8 mouse cellular contexts compared by ENCODE assay signal in the genomic region with DNA sequence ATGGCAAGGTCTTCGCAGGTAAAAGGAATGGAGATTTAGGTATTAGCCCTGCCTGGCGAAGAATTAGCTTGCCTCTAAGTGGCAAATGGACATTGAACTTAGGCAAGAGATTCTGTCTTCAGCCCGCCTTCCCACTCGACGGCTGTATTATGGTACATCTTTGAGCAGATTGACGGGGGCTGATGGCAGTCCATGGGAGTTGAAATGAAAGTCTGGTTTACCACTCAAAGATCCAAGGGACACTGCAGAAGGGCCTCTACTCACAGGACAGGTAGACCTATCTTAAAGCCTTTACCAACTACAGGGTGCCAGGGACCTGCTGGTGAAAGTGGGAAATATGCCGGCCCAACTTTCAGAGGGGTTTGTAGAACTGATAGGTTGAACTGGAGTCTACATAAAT. TPM values are rescaled to one million over a fixed set of nuclear protein-coding genes. Genes with fewer than 3 reads are reported as not detected.
DNase-seq lines count a peak whose midpoint lies in the region; ATAC-seq and TF ChIP-seq lines count a peak whose summit lies in the region.

No protein-coding gene starts in this region.

- no peaks in the 10 kb centered on the region for H3K9me3 ChIP-seq in forebrain, embryonic 13.5 days (replicated peaks)
- no peaks in the 10 kb centered on the region for H3K9me3 ChIP-seq in liver, embryonic 15.5 days (replicated peaks)

- H3ac ChIP-seq in C2C12 (ENCODE audit: control insufficient read depth, insufficient read length, low read depth): peak overlapping the region; percentile 99

- peaks cover 52% of the 10 kb centered on the region for H3K79me3 ChIP-seq in C2C12 (ENCODE audit: low read depth)

- H3K4me1 ChIP-seq in forebrain, embryonic 13.5 days: peaks cover 23% of the 10 kb centered on the region
- H3K4me1 ChIP-seq in liver, embryonic 15.5 days (replicated peaks): peaks cover 27% of the 10 kb centered on the region

- H3K36me3 ChIP-seq in C2C12 (ENCODE audit: control insufficient read depth, insufficient read depth): peaks cover 23% of the 10 kb centered on the region
- peaks cover 28% of the 10 kb centered on the region for H3K36me3 ChIP-seq in forebrain, embryonic 13.5 days (ENCODE audit: poor library complexity, severe bottlenecking)
- peaks cover 21% of the 10 kb centered on the region for H3K36me3 ChIP-seq in liver, embryonic 15.5 days (replicated peaks)

- H3K4me3 ChIP-seq in C2C12 (ENCODE audit: insufficient read depth, poor library complexity, severe bottlenecking): peak overlapping the region; percentile 89
- peak overlapping the region; percentile 86 for H3K4me3 ChIP-seq in forebrain, embryonic 13.5 days
- peak overlapping the region; percentile 76 for H3K4me3 ChIP-seq in liver, embryonic 15.5 days (replicated peaks)

- H3K27ac ChIP-seq in forebrain, embryonic 13.5 days: peak overlapping the region; percentile 91; the same call in 1 of the 2 replicates
- H3K27ac ChIP-seq in liver, embryonic 15.5 days (replicated peaks): peak overlapping the region; percentile 85

- no peak for TF ChIP-seq CTCF in C2C12 (IDR thresholded peaks at IDR 0.05; ENCODE audit: control insufficient read depth, insufficient read depth, insufficient read length)

- 18% methylated on average over 7 of the region's 7 CpGs for WGBS in forebrain, embryonic 13.5 days
- 15% methylated on average over 7 of the region's 7 CpGs for WGBS in liver, embryonic 15.5 days (ENCODE audit: insufficient replicate concordance)

- H3K79me2 ChIP-seq in C2C12 (ENCODE audit: control insufficient read depth, insufficient read depth): peaks cover 56% of the 10 kb centered on the region

- H3K4me2 ChIP-seq in forebrain, embryonic 13.5 days: peak overlapping the region; percentile 94
- H3K4me2 ChIP-seq in liver, embryonic 15.5 days: peak overlapping the region; percentile 82

- H3K9ac ChIP-seq in forebrain, embryonic 13.5 days: peak overlapping the region; percentile 86
- peak overlapping the region; percentile 82 for H3K9ac ChIP-seq in liver, embryonic 15.5 days

- ATAC-seq in forebrain, embryonic 13.5 days: no peak
- no peak for ATAC-seq in liver, embryonic 15.5 days (ENCODE audit: insufficient read depth)

- no peaks in the 10 kb centered on the region for H3K27me3 ChIP-seq in C2C12 (ENCODE audit: control insufficient read depth, insufficient read depth, insufficient read length)
- no peaks in the 10 kb centered on the region for H3K27me3 ChIP-seq in forebrain, embryonic 13.5 days
- H3K27me3 ChIP-seq in liver, embryonic 15.5 days: no peaks in the 10 kb centered on the region

- peak; percentile 33 for DNase-seq in cerebellum, adult 9-11 months
- no peak for DNase-seq in cerebellum, adult 8-10 months
- DNase-seq in frontal cortex, postnatal 10 days (ENCODE audit: low spot score in 2 of 2): no peak
- no peak for DNase-seq in frontal cortex, postnatal 25 days (ENCODE audit: low spot score in 2 of 2)
- DNase-seq in cerebellum, adult 11 months: no peak

TF ChIP-seq in C2C12, 6 proteins besides CTCF, POLR2A, EP300 and RAD21:
- no peak for TF ChIP-seq CEBPB (IDR thresholded peaks at IDR 0.05; ENCODE audit: low read depth)
- no peak for TF ChIP-seq FOSL1 (IDR thresholded peaks at IDR 0.05; ENCODE audit: insufficient read depth, low read length, poor library complexity, severe bottlenecking)
- TF ChIP-seq MYOD1 (IDR thresholded peaks at IDR 0.05; ENCODE audit: control insufficient read depth, insufficient read length, low read depth): no peak
- TF ChIP-seq USF1 (IDR thresholded peaks at IDR 0.05; ENCODE audit: low read depth): no peak
- TF ChIP-seq MAX (IDR thresholded peaks at IDR 0.05): no peak
- TF ChIP-seq MYOG (IDR thresholded peaks at IDR 0.05; ENCODE audit: control insufficient read depth, extremely low read depth, insufficient read length): no peak

RNA-seq across cellular contexts. Expression of gene Tdg, which starts 0.9 kb away (rescaled TPM):
- polyA plus RNA-seq in C2C12 (2012; fragmentation: generic; extraction: Trizol): 18.5 TPM
- 241 and 264 TPM in 2 replicates for polyA plus RNA-seq in forebrain, embryonic 13.5 days (2015; fragmentation: Nextera tagmentation; extraction: Ambion mirVana)
- 32.5 and 33.6 TPM in 2 replicates for polyA plus RNA-seq in liver, embryonic 15.5 days (2015; fragmentation: Nextera tagmentation; extraction: Ambion mirVana)

RNA-seq across cellular contexts. Expression of gene 1190007I07Rik, which starts 7.5 kb away (rescaled TPM):
- polyA plus RNA-seq in C2C12 (2012; fragmentation: generic; extraction: Trizol): 16.6 TPM
- polyA plus RNA-seq in forebrain, embryonic 13.5 days (2015; fragmentation: Nextera tagmentation; extraction: Ambion mirVana): 41.1 and 42.7 TPM in 2 replicates
- polyA plus RNA-seq in liver, embryonic 15.5 days (2015; fragmentation: Nextera tagmentation; extraction: Ambion mirVana): 25.7 and 31.6 TPM in 2 replicates

RNA-seq across cellular contexts. Expression of gene Glt8d2, which starts 60.0 kb away (rescaled TPM):
- polyA plus RNA-seq in C2C12 (2012; fragmentation: generic; extraction: Trizol): 2.0 TPM
- polyA plus RNA-seq in forebrain, embryonic 13.5 days (2015; fragmentation: Nextera tagmentation; extraction: Ambion mirVana): 1.9 and 2.4 TPM in 2 replicates
- polyA plus RNA-seq in liver, embryonic 15.5 days (2015; fragmentation: Nextera tagmentation; extraction: Ambion mirVana): 0.55 and 0.63 TPM in 2 replicates
